Mouse (Mus musculus) forebrain, embryonic 15.5 days (tissue): ENCODE measurements around the gene Eef2k. TPM values are rescaled to one million over a fixed set of nuclear protein-coding genes. Genes with fewer than 3 reads are reported as not detected.

Experiments used
- ATAC-seq: fragments of 200-750 bp; cut with Nextera tagmentation; replicated peaks from 2 replicates; pipeline ENCODE4 v1.8.0; 2017; ENCODE audit warnings: mild to moderate bottlenecking, moderate TSS enrichment, moderate library complexity
- H3K27ac ChIP-seq: fragments of 300-500 bp; sonication (generic); replicated peaks from 2 replicates; pipeline ENCODE4 v1.5.1; 2015; ENCODE audit warnings: mild to moderate bottlenecking, inconsistent platforms
- H3K27me3 ChIP-seq: fragments of 300-500 bp; sonication (generic); 2 replicates; pipeline ENCODE4 v1.6.1; 2015; ENCODE audit warnings: inconsistent platforms
- H3K36me3 ChIP-seq: fragments of 300-500 bp; sonication (generic); 2 replicates; pipeline ENCODE4 v1.6.1; 2015; ENCODE audit warnings: mild to moderate bottlenecking, inconsistent platforms
- H3K4me1 ChIP-seq: fragments of 300-500 bp; sonication (generic); 2 replicates; pipeline ENCODE4 v1.6.1; 2015; ENCODE audit warnings: inconsistent platforms
- H3K4me2 ChIP-seq: fragments of 300-500 bp; sonication (generic); replicated peaks from 2 replicates; pipeline ENCODE4 v1.6.1; 2015; ENCODE audit warnings: mild to moderate bottlenecking, inconsistent platforms
- H3K4me3 ChIP-seq: fragments of 300-500 bp; sonication (generic); 2 replicates; pipeline ENCODE4 v1.5.1; 2015; ENCODE audit warnings: mild to moderate bottlenecking, inconsistent platforms
- H3K9ac ChIP-seq: fragments of 300-500 bp; sonication (generic); replicated peaks from 2 replicates; pipeline ENCODE4 v1.6.1; 2015; ENCODE audit warnings: mild to moderate bottlenecking, inconsistent platforms
- H3K9me3 ChIP-seq: fragments of 300-500 bp; sonication (generic); 2 replicates; pipeline ENCODE4 v1.6.1; 2016; ENCODE audit warnings: inconsistent platforms
- WGBS: fragments of 180-500 bp; shearing (Covaris S2); methylation state at CpG from one replicate; pipeline ENCODE4 v1.1.7; 2015; ENCODE audit warnings: mixed read lengths; 5-methylcytosine and 5-hydroxymethylcytosine counted together
- polyA plus RNA-seq: library from polyadenylated mRNA; unstranded; fragments of >200 nt; fragmentation: Nextera tagmentation; extraction: Ambion mirVana; gene quantifications from 2 replicates; pipeline ENCODE4 v1.2.1, GENCODE M21; 2015

Eef2k gene
- polyA plus RNA-seq, 1 experiment from 2014 or later = 33.7 TPM

DNA sequence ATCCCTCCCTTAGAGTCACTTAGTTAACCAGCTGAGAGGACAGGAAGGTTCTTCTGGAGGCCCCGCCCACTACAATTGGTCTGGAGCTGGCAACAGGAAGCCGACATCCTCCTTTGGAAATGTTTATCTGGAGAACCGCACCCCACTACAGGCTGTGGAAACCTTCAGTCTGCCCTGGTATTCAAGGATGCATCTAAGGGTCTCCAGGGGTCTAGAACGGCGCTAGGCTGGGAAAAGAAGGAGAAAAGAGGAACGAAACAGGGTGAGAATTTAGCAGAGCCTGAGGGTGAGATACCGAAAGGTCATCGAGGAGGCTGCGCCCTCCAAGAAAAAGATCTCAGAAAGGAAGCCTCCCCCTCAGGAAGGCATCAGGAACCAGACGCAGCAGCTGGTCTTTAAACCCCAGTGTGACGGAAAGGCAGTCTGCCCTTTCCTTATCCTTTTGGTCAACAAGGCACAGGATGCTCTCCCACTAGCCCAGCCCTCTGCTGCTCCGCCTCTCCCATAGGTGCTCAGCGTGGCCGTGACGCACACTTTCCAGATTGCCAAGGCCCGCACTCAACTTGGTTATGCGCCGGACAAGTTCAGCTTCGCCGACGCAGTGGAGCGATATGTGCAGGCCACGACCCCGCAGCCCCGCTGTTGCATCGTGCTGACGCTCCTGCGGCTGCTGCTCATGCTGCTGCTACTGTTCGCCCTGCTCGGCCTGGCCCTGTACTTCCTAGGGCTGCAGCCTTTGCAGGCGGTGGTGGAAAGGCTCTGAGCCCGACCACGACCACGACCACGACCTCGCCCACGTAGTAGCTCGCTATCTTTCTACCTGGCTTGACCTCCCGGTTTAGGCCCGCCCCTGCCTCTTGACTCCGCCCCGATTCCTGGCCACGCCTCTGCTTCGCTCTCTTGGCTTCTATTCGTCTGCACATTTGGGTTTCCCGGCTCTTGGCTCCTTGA is 11.9 kb upstream of the Eef2k start:
- Histone ChIP-seq H3K4me2 (peak overlapping the region; percentile 92), H3K4me1 (peaks cover 20% of the 10 kb centered on the region), H3K9ac (peak overlapping the region; percentile 57), H3K4me3 (peak overlapping the region; percentile 56), H3K36me3 (no peaks in the 10 kb centered on the region), H3K27me3 (peaks cover 15% of the 10 kb centered on the region; the same call in 1 of the 2 replicates), H3K9me3 (no peaks in the 10 kb centered on the region), H3K27ac (no peak overlapping the region; the same call in 1 of the 2 replicates)
- ATAC-seq = no peak; the same call in 1 of the 2 replicates
- WGBS = 2% methylated on average over 46 of the region's 46 CpGs

DNA sequence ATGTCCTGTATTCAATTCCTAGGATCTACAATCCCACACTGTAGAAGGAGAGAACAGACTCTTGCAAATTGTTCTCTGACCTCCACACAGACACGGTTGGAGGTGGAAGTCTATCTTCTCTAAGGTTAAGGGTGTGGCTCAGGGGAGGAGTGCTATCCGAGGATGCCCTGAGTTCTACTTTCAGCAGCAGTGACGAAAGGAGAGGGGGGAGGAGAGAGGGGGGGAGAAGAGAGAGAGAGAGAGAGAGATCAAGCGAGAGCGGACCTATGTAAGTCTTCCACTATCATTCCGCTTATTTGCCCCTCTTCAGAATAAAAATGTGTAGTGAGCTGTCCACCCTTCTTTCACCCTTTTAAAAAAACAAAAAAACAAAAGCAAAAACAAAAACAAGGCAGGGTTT is 8.2 kb upstream of the Eef2k start:
- Histone ChIP-seq H3K9ac (peak overlapping the region; percentile 39; the same call in 1 of the 2 replicates), H3K4me3 (peak overlapping the region; percentile 81), H3K4me1 (peaks cover 20% of the 10 kb centered on the region), H3K27me3 (peaks cover 13% of the 10 kb centered on the region; the same call in 1 of the 2 replicates), H3K27ac (peak overlapping the region; percentile 80), H3K4me2 (peak overlapping the region; percentile 48), H3K36me3 (no peaks in the 10 kb centered on the region), H3K9me3 (no peaks in the 10 kb centered on the region)
- no peak for ATAC-seq
- 44% methylated on average over 6 of the region's 6 CpGs for WGBS

DNA sequence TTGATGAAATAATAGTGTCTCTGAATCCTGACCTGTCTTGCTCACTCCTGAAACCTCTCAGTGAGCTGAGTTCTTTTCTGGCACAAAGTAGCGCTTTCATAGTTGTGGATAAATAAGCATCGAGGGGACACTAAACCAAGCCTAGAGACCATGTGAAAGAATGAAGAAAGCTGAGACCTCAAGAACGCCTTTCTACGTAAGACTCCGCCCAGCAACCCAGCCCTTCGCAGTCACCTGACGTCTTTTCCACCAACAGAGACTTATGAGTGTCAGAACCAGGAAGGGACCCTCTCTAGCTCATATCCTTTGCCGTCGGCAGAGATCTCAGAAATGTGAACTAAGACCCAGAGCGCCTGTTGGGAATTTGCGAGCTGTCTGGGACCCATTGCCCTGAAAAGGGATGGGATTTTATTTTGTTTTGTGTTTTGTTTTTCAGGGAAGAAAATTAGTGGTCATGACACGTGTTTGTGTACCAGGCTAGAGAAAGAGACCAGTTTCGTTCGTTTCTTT is 7.7 kb upstream of the Eef2k start:
- ATAC-seq = peak; percentile 89

DNA sequence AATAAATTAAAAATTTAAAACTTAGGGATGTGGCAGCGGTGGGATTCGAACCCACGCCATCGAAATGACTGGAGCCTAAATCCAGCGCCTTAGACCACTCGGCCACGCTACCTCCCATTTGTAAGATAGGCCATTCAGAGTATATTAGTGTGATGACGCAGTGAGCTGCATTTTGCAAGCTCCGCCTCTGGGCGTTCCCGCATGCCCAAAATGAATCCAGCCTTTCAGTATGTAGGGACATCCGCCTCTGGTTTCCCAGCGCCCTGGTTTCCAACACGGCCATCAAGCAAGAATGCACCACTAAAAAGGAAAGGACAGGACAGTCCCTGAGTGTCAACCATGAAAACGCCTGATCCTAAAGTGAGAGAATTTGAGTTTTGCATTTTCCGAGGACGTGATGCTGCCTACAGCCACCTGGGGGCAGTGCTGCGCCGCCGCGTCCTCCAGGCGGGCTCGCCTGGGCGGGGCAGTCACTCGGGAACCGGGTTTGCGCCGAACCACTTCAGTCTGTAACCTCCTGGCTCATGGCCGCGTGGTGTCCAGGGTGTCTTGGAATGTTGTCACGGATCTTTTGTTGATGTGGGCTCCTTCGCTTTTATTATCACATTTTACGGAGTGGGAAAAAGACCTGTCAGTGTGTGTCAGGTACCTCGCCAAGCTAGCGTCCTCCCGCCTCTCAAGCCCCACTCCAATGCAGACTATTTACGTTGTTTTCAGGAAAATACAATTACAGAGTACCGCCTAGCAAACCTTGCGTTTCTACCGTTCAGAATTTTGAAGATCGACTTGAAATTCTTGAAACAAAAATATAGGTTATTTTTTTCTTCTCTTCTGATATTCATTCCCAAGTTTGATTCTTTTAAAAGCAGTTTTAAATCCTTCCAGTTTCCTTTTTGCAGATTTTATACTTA is 6.9 kb upstream of the Eef2k start:
- Histone ChIP-seq H3K9ac (peak overlapping the region; percentile 62), H3K4me2 (peak overlapping the region; percentile 49), H3K9me3 (no peaks in the 10 kb centered on the region), H3K4me3 (peak overlapping the region; percentile 81), H3K4me1 (peaks cover 15% of the 10 kb centered on the region), H3K36me3 (no peaks in the 10 kb centered on the region), H3K27me3 (peaks cover 6% of the 10 kb centered on the region; the same call in 1 of the 2 replicates), H3K27ac (peak overlapping the region; percentile 91)
- peak; percentile 92 for ATAC-seq
- under 1% methylated on average over 41 of the region's 41 CpGs for WGBS

More for the DNA sequence above, 7.7 kb upstream of the Eef2k start:
- H3K9ac ChIP-seq = peak overlapping the region; percentile 39
- H3K27ac ChIP-seq = peak overlapping the region; percentile 80
- 9% methylated on average over 14 of the region's 14 CpGs for whole genome bisulfite sequencing
- no peaks in the 10 kb centered on the region for H3K9me3 ChIP-seq
- H3K4me1 ChIP-seq = peaks cover 20% of the 10 kb centered on the region
- H3K36me3 ChIP-seq = no peaks in the 10 kb centered on the region
- H3K4me2 ChIP-seq = peak overlapping the region; percentile 48
- H3K4me3 ChIP-seq = peak overlapping the region; percentile 81
- H3K27me3 ChIP-seq = peaks cover 8% of the 10 kb centered on the region; the same call in 1 of the 2 replicates

DNA sequence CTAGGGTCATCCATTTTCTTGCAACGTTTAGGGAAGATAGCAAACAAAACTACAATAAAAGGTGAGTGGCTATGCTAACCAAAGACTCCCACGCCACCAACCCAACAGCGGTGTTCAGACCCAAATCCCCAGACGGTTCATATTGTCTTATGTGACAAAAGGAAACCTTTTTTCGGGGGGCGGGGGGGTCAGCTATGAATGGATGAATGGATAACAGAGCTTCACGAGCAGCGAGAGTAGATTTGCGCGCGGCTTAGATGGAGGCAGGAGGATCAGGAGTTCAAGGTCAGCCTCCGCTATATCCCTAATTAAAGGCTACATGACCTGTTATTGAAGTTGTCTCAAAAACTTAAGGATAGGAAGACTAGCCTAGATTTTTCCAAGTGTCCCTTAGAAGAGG is 6.3 kb upstream of the Eef2k start:
- Histone ChIP-seq H3K36me3 (no peaks in the 10 kb centered on the region), H3K4me3 (peak overlapping the region; percentile 81), H3K9me3 (no peaks in the 10 kb centered on the region), H3K4me2 (peak overlapping the region; percentile 49), H3K9ac (peak overlapping the region; percentile 62), H3K27ac (peak overlapping the region; percentile 91), H3K4me1 (peaks cover 8% of the 10 kb centered on the region; the same call in 1 of the 2 replicates), H3K27me3 (0 out of 2 replicates have a peak, but pooled peaks cover 4% of the 10 kb centered on the region)
- WGBS = 4% methylated on average over 12 of the region's 12 CpGs
- ATAC-seq = no peak

DNA sequence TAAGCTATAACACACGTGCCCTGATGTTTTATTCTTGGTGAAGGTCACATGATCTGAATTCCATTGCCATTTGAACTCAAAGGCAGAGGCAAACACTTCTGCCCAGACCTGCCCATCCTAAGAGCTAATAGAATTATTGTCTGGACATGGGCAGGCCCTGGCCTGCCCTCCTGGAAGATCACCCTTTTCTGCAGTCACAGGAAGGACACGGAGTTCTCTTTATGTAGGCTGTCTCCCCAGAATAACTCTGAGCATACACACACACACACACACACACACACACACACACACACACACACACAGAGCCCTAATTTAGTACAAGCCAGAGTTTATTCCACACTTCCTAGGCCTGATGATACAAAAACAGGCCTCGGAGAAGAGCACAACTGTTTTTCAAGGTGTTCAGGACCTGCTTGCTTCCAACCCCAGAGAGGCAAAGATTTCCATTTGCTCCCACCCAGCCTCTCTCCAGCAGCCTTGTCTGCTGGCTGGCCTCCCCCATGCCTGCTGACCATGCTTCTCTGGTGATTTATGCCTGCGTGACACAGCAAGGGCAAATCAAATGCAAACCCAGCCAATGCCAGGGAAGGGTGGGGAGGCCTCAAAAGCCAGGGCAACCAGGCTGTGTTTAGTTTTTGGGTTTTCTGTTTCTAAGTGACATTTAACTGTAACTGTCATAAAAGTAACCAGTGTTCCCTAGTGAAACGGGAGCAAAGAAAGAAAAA is 4.0 kb upstream of the Eef2k start:
- Histone ChIP-seq H3K9me3 (no peaks in the 10 kb centered on the region), H3K27ac (no peak overlapping the region), H3K36me3 (no peaks in the 10 kb centered on the region), H3K27me3 (no peaks in the 10 kb centered on the region), H3K4me2 (no peak overlapping the region), H3K9ac (no peak overlapping the region), H3K4me1 (peaks cover 9% of the 10 kb centered on the region), H3K4me3 (no peak overlapping the region)
- no peak for ATAC-seq
- 73% methylated on average over 5 of the region's 5 CpGs for WGBS

DNA sequence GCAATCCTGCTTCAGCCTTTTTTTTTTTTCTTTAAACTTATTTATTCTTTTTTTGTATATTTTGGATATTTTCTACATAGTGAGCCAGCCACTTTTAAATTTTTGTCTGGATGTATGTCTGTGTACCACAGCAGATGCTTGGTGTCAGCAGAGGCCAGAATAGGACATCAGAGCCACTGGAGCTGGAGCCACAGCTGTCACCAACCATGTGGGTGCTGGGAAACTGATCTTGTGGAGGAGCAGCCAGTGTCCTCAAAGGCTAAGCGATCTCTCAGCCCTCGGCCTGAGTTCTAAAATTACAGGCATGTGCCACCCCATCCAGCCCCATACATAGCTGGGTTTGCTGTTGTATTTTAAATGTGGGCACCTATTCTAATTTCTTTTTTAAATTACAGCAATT is 2.8 kb upstream of the Eef2k start:
- Histone ChIP-seq H3K36me3 (no peaks in the 10 kb centered on the region), H3K4me2 (no peak overlapping the region), H3K27ac (no peak overlapping the region), H3K27me3 (no peaks in the 10 kb centered on the region), H3K9me3 (no peaks in the 10 kb centered on the region), H3K9ac (no peak overlapping the region), H3K4me3 (no peak overlapping the region), H3K4me1 (peaks cover 14% of the 10 kb centered on the region)
- WGBS = 89% methylated on average over 2 of the region's 2 CpGs
- ATAC-seq = no peak

GRCm38 (mm10) chr7:120843037-120843621 is 498 bp downstream of the Eef2k start:
- H3K27me3 ChIP-seq = no peaks in the 10 kb centered on the region
- peak; percentile 88 for ATAC-seq
- H3K9me3 ChIP-seq = no peaks in the 10 kb centered on the region
- 1% methylated on average over 40 of the region's 40 CpGs for WGBS
- H3K4me2 ChIP-seq = peak overlapping the region; percentile 73
- H3K36me3 ChIP-seq = no peaks in the 10 kb centered on the region
- H3K4me3 ChIP-seq = peak overlapping the region; percentile 78
- H3K27ac ChIP-seq = peak overlapping the region; percentile 99
- peaks cover 20% of the 10 kb centered on the region for H3K4me1 ChIP-seq
- peak overlapping the region; percentile 93 for H3K9ac ChIP-seq

- peak; percentile 12 for ATAC-seq
- peak overlapping the region; percentile 73 for H3K4me2 ChIP-seq
- H3K36me3 ChIP-seq = no peaks in the 10 kb centered on the region
- peak overlapping the region; percentile 93 for H3K9ac ChIP-seq
- H3K27ac ChIP-seq = peak overlapping the region; percentile 99
- 1% methylated on average over 16 of the region's 16 CpGs for WGBS
- peaks cover 20% of the 10 kb centered on the region for H3K4me1 ChIP-seq
- no peaks in the 10 kb centered on the region for H3K27me3 ChIP-seq
- H3K4me3 ChIP-seq = peak overlapping the region; percentile 78
- H3K9me3 ChIP-seq = no peaks in the 10 kb centered on the region
Observed at GRCm38 (mm10) chr7:120843852-120844435, 1.3 kb downstream of the Eef2k start.

- Histone ChIP-seq H3K36me3 (no peaks in the 10 kb centered on the region), H3K4me1 (peaks cover 20% of the 10 kb centered on the region), H3K9ac (peak overlapping the region; percentile 93; the same call in 1 of the 2 replicates), H3K27ac (no peak overlapping the region), H3K27me3 (no peaks in the 10 kb centered on the region), H3K4me2 (peak overlapping the region; percentile 73), H3K4me3 (peak overlapping the region; percentile 78), H3K9me3 (no peaks in the 10 kb centered on the region)
- no peak for ATAC-seq
- WGBS = 5% methylated on average over 9 of the region's 9 CpGs
Observed at GRCm38 (mm10) chr7:120844689-120845088, 2.1 kb downstream of the Eef2k start.
